Mouse (Mus musculus): ENCODE measurements at regions not wholly inside any gene's neighbourhood (a gene's known extent, or its start where the extent isn't known, plus 50 kb on each side); places are given as distances from the start of the nearest gene placed in this dataset.

DNA sequence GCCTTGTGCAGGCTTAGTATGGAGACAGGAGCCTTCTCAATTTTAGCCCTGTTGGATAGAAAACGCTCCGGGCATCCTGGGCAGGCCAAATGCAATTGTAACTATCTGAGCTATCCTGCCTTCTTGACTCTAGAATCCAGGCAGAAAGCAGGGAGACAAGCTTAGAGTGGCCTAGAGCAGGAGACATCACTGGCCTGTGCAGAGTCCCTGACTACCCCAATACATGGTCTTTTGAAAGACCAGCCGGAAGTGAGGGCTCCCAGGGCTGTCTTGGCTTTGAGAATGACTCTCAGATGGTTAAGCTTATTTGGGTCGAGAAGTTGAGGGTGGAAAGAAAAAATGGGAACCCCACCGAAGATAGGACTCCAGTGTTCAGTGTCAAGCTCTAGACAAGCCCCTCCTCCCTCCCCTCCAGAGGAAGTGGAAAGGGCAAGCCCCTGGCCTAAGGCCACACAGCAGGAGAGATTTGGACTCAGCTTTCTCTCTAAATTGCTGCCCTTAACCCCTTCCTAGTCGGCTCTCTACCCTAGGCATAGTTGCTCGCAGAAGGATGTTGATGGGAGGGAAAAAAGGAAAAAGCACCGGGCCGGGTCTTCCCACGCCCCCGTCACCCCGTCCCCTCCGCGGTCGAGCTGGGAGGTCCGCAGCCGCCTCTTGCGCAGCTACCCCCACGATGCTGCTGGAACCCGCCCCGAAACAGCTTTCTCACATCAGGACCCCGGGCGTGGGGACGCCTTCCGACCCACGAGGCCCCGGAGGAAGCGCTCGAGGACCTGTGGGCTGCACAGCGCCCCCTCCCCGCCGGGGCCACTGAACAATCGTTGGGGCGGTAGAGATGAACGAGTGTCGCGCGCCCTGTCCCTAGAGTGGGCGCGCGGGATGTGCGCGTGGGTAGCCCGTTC, 96.1 kb downstream of the 1700001O22Rik start:
- no peaks in the 10 kb centered on the region for H3K36me3 ChIP-seq
- WGBS, result 2% methylated on average over 44 of the region's 44 CpGs
- H3K4me3 ChIP-seq, result peak overlapping the region; percentile 42
- peak overlapping the region; percentile 76 for H3K4me2 ChIP-seq
- ATAC-seq (ENCODE audit: insufficient number of reproducible peaks, insufficient read depth, low FRiP score, low TSS enrichment, low read depth), result no peak
- H3K27ac ChIP-seq, result peak overlapping the region; percentile 100
- H3K9ac ChIP-seq, result peak overlapping the region; percentile 83
- H3K27me3 ChIP-seq, result no peaks in the 10 kb centered on the region
- peaks cover 56% of the 10 kb centered on the region for H3K4me1 ChIP-seq
- H3K9me3 ChIP-seq, result peaks cover 4% of the 10 kb centered on the region

DNA sequence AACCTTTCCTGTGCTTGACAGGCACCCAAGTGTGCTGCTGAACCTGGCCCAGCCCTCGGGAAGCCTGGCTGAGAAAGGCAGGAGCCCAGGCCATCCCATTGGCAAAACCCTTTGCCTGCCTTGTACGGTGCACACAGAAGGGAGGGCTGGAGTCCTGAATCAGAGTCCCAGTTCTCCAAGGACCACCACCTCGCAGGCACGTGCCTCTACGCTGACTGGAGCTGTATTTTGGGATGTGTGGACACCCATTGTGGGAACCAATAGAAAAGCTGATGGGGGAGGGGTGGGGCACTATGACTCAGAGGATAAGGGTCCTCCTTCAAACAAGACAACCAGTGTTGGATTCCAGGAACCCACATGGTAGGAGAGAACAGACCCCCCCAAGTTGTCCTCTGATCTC, 97.4 kb downstream of the 1700001O22Rik start:
- H3K9me3 ChIP-seq, result peaks cover 4% of the 10 kb centered on the region
- H3K36me3 ChIP-seq, result no peaks in the 10 kb centered on the region
- H3K4me1 ChIP-seq, result peaks cover 45% of the 10 kb centered on the region
- no peak for ATAC-seq (ENCODE audit: insufficient number of reproducible peaks, insufficient read depth, low FRiP score, low TSS enrichment, low read depth)
- no peaks in the 10 kb centered on the region for H3K27me3 ChIP-seq
- no peak overlapping the region for H3K4me2 ChIP-seq
- peak overlapping the region; percentile 100 for H3K27ac ChIP-seq
- 60% methylated on average over 5 of the region's 5 CpGs for WGBS
- no peak overlapping the region for H3K4me3 ChIP-seq
- H3K9ac ChIP-seq, result no peak overlapping the region

DNA sequence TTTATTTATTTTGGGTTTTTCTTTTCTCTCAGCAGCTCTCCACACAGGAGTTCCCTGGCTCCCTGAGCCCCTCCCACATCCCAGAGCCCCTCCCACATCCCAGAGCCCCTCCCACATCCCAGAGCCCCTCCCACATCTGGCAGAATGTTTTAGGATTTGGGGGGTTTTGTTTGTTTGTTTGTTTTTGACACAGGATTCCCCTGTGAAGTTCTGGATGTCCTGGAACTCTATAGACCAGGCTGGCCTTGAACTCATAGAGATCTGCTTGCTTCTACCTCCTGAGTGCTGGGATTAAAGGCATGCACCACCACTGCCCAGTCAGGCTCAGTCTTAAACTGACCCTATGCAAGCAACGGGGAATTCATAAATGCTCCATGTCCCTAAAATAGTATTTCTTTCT, 100.2 kb downstream of the 1700001O22Rik start:
- no peak overlapping the region for H3K9ac ChIP-seq
- H3K27ac ChIP-seq, result no peak overlapping the region

DNA sequence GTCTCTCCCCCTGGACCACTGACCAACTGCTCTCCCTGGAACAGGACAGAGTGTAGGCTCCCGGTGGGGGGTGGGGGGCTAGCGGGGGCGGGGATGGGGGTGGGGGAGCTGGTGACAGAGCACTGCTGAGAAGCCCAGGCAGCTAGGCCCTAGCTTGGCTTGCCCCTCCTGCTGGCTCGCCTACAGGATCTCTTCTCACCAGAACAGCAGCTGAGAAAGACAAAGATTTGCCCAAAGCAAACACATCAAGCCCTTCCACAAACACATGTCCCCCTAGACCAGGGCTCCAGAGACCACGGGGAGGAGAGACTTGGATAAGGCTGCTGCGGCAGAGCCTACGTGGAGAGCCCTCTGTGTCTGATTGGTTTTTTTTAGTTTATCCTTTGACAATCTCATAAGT, 100.8 kb downstream of the 1700001O22Rik start:
- Histone ChIP-seq H3K4me2 (no peak overlapping the region), H3K27ac (peak overlapping the region; percentile 64), H3K9me3 (peaks cover 4% of the 10 kb centered on the region), H3K4me3 (no peak overlapping the region), H3K9ac (0 out of 2 replicates have a peak overlapping the region, but pooled peaks have one; percentile 11), H3K36me3 (no peaks in the 10 kb centered on the region), H3K4me1 (peaks cover 37% of the 10 kb centered on the region), H3K27me3 (no peaks in the 10 kb centered on the region)
- ATAC-seq (ENCODE audit: insufficient number of reproducible peaks, insufficient read depth, low FRiP score, low TSS enrichment, low read depth), result no peak
- WGBS, result 23% methylated on average over 7 of the region's 7 CpGs

More for the DNA sequence above, 100.2 kb downstream of the 1700001O22Rik start:
- Histone ChIP-seq H3K4me3 (no peak overlapping the region), H3K4me2 (no peak overlapping the region), H3K4me1 (peaks cover 39% of the 10 kb centered on the region), H3K36me3 (no peaks in the 10 kb centered on the region), H3K9me3 (peaks cover 4% of the 10 kb centered on the region), H3K27me3 (no peaks in the 10 kb centered on the region)
- ATAC-seq (ENCODE audit: insufficient number of reproducible peaks, insufficient read depth, low FRiP score, low TSS enrichment, low read depth), result no peak
- WGBS, result 89% methylated on average over 1 of the region's 1 CpGs

DNA sequence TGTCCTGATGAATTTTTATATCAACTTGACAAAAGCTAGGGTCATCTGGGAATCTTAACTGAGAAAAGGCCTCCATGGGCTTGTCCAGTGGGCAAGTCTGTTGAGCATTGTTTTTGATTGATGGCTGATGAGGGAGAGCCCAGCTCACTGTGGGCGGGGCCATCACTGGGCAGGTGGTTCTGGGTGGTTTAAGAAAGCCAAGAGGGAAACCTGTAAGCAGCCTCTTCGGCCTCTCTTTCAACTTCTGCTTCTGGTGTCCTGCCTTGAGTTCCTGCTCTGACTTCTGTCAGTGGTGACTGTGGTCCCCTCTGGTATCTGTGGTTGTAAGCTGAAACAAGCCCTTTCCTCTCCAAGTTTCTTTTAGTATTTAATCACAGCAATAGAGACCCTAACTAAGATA, 102.6 kb downstream of the 1700001O22Rik start:
- no peak for ATAC-seq (ENCODE audit: insufficient number of reproducible peaks, insufficient read depth, low FRiP score, low TSS enrichment, low read depth)
- Histone ChIP-seq H3K4me2 (no peak overlapping the region), H3K9me3 (peaks cover 4% of the 10 kb centered on the region), H3K27ac (no peak overlapping the region), H3K4me3 (no peak overlapping the region), H3K27me3 (no peaks in the 10 kb centered on the region), H3K4me1 (peaks cover 24% of the 10 kb centered on the region), H3K9ac (no peak overlapping the region), H3K36me3 (no peaks in the 10 kb centered on the region)
- 88% methylated on average over 2 of the region's 2 CpGs for WGBS

DNA sequence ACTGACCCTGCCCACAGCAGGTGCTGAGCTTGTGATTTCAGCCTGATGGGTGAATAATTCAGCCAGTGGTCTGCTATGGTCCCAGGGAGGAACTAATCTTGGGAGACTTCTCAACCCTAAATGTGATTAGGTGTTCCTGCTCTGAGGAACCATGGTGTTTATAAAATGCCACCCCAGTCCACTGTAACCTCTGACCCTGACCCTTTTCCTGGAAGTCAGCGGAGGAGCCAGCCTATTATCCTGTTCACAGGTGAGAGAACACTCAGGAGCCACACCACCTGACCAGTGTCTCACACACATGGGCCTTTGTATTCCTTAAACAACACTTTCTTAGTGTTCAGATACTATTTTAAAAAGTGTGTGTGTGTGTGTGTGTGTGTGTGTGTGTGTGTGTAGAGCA, 103.0 kb downstream of the 1700001O22Rik start:
- Histone ChIP-seq H3K9ac (no peak overlapping the region), H3K4me2 (0 out of 2 replicates have a peak overlapping the region, but pooled peaks have one; percentile 34), H3K9me3 (peaks cover 4% of the 10 kb centered on the region), H3K27me3 (no peaks in the 10 kb centered on the region), H3K4me1 (peaks cover 24% of the 10 kb centered on the region), H3K27ac (peak overlapping the region; percentile 66; the same call in 1 of the 2 replicates), H3K4me3 (no peak overlapping the region), H3K36me3 (no peaks in the 10 kb centered on the region)
- no peak for ATAC-seq (ENCODE audit: insufficient number of reproducible peaks, insufficient read depth, low FRiP score, low TSS enrichment, low read depth)
- WGBS, result 93% methylated on average over 1 of the region's 1 CpGs

DNA sequence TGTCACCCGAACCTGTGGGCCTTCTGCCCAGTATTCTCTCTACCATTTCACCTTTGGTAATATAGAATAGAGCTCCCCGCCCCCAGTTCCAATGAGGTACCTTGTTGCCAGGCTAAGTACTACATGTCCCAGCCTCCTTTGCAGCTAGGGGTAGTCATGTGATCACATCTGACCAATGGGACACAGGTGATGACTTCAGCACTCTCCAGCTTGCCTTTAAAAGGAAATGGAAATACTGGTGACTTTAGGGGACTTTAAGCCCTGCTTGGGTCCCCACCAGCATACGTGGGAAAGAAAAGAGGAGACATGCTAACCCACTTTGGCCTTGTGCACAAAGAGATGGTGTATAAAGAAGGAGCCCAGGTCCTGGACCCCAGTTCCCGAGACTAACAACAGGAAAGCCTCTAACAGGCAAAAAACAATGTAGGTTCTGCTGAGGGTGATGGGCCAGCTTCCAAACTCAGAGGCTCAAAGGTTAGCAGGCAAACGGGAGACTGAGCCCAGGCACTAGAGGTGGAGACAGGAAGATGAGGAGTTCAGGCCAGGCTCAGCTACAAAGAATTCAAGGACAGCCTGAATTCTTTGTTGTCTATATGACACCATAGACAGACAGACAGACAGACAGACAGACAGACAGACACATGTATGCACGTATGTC, 103.5 kb downstream of the 1700001O22Rik start:
- no peaks in the 10 kb centered on the region for H3K27me3 ChIP-seq
- peak overlapping the region; percentile 66 for H3K27ac ChIP-seq
- no peak for ATAC-seq (ENCODE audit: insufficient number of reproducible peaks, insufficient read depth, low FRiP score, low TSS enrichment, low read depth)
- peak overlapping the region; percentile 34; the same call in 1 of the 2 replicates for H3K4me2 ChIP-seq
- H3K36me3 ChIP-seq, result no peaks in the 10 kb centered on the region
- H3K9me3 ChIP-seq, result peaks cover 4% of the 10 kb centered on the region
- H3K4me1 ChIP-seq, result peaks cover 30% of the 10 kb centered on the region
- 41% methylated on average over 6 of the region's 6 CpGs for WGBS
- H3K4me3 ChIP-seq, result no peak overlapping the region
- peak overlapping the region; percentile 37; the same call in 1 of the 2 replicates for H3K9ac ChIP-seq

DNA sequence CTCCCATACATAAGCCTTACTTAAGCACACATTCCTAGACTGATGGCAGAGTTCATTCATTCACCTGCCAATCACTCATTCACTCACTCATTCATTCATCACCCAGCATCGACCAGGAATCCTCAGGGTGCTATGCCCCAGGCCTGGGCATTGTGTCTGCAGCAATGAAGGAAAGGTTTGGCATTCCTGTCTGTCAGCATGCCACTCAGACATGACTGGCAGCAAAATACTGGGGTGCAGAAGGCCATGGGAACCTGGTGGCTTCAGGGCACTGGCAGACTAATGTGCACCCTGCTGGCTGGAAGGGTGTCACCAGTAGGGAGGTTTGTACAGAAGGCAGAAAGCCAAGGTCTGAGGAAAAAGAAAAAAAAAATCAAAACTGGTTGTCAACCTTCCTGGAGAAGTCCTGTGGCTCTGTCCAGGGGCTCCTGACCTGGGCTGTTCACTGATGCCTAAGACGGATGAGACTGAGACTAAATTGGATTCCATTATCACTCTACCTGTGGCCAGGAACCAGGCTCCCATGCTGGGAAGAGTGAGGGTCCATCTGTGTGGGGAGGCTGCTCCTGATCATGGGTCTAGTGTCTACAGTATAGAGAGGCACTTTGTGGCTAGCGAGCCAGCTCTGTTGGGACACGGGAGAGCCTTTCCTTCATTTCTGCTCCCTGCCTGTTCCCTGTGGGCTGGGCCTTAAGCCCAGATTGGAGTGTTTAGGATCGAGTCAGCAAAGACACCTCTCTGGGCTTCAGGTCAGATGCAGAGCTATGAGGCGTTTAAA, 104.1 kb downstream of the Cstad start:
- 68% methylated on average over 6 of the region's 6 CpGs for WGBS
- no peak for ATAC-seq (ENCODE audit: insufficient number of reproducible peaks, insufficient read depth, low FRiP score, low TSS enrichment, low read depth)
- no peaks in the 10 kb centered on the region for H3K36me3 ChIP-seq
- no peak overlapping the region; the same call in 1 of the 2 replicates for H3K9ac ChIP-seq
- H3K4me1 ChIP-seq, result peaks cover 36% of the 10 kb centered on the region
- no peaks in the 10 kb centered on the region for H3K27me3 ChIP-seq
- H3K4me2 ChIP-seq, result no peak overlapping the region
- no peaks in the 10 kb centered on the region for H3K9me3 ChIP-seq
- no peak overlapping the region for H3K4me3 ChIP-seq
- 0 out of 2 replicates have a peak overlapping the region, but pooled peaks have one; percentile 0 for H3K27ac ChIP-seq

DNA sequence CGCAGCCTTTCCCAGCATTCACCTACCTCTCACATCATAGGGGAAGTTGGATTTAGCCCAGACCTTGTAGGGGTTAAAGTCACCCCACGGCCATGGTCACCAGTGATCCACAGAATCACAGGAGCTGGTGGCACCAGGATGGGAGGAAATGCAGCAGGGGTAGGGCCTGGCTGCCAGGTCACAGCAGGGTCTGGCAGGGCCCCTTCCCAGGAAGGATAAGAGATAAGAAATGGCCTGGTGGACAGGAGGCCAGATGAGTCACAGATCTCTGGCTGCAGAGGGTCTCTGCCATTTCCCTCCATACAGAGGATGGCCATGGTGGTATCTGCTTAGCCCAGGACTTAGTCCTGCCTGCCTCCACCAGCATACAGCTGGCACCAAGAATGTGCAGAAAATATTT, 103.0 kb downstream of the Cstad start:
- Histone ChIP-seq H3K9me3 (no peaks in the 10 kb centered on the region), H3K4me3 (no peak overlapping the region), H3K27ac (no peak overlapping the region), H3K27me3 (no peaks in the 10 kb centered on the region), H3K9ac (0 out of 2 replicates have a peak overlapping the region, but pooled peaks have one; percentile 21), H3K4me1 (peaks cover 43% of the 10 kb centered on the region), H3K36me3 (no peaks in the 10 kb centered on the region), H3K4me2 (no peak overlapping the region)
- ATAC-seq (ENCODE audit: insufficient number of reproducible peaks, insufficient read depth, low FRiP score, low TSS enrichment, low read depth), result no peak
- 82% methylated on average over 2 of the region's 2 CpGs for WGBS

DNA sequence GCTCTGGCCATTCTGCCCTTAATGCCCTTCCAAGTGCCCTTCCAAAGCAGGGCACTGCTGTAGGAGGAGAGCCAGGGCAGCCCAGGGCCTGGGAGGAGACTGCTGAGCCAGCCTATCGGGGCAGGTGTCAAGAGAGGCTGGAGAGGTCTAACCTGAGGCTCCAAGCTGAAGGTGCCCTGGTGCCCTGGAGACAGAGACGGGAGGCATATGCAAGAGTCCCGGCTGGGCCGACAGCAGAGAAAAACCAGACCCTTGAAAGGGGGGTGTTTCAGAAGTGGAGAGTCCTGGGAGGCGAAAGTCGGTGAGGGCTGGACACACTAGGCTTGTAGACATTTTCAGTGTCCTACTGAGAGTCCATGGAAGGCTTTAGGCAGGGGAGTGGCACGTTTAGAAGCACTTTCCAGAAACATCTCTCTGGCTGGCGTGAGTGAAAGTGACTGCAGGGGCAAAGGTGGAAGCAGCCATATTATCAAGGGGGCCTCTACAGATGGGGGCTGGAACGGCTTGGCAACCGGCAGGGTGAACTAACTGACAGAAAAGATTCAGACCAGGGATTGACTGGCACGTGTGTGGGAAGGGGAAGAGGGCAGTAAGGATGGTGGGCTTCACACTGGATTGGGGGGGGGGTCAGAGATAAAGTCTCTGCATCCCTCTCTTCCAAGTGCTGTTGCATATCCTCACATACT, 101.1 kb downstream of the Cstad start:
- no peaks in the 10 kb centered on the region for H3K27me3 ChIP-seq
- no peak overlapping the region for H3K27ac ChIP-seq
- no peak overlapping the region for H3K9ac ChIP-seq
- H3K4me1 ChIP-seq, result peaks cover 56% of the 10 kb centered on the region
- H3K36me3 ChIP-seq, result no peaks in the 10 kb centered on the region
- no peak overlapping the region for H3K4me3 ChIP-seq
- H3K9me3 ChIP-seq, result no peaks in the 10 kb centered on the region
- H3K4me2 ChIP-seq, result no peak overlapping the region
- no peak for ATAC-seq (ENCODE audit: insufficient number of reproducible peaks, insufficient read depth, low FRiP score, low TSS enrichment, low read depth)
- WGBS, result 57% methylated on average over 11 of the region's 11 CpGs

DNA sequence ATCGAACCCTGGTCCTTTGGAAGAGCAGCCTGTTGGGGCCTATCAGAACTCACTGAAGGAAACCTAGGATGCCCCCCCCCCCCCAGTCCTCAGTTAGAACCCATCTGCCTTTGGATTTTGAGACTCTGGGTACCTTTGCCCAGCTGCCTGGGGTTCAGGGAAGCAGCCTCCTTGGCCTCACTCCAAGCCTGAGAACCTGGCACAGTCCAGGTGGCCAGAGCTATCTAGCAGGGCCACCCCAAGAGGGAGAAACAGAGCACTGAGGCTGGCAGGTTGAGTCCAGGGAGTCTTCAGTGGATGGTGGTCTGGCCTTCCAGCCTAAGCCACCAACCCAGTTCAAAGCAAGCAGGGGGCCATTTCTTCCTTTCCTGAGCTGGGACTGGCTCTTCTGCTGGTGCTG, 100.2 kb downstream of the Cstad start:
- no peak overlapping the region for H3K4me2 ChIP-seq
- peak overlapping the region; percentile 56 for H3K27ac ChIP-seq
- H3K4me1 ChIP-seq, result peaks cover 57% of the 10 kb centered on the region
- H3K36me3 ChIP-seq, result no peaks in the 10 kb centered on the region
- H3K9ac ChIP-seq, result no peak overlapping the region
- no peaks in the 10 kb centered on the region for H3K9me3 ChIP-seq
- H3K27me3 ChIP-seq, result no peaks in the 10 kb centered on the region
- 100% methylated on average over 1 of the region's 1 CpGs for WGBS
- H3K4me3 ChIP-seq, result no peak overlapping the region
- ATAC-seq (ENCODE audit: insufficient number of reproducible peaks, insufficient read depth, low FRiP score, low TSS enrichment, low read depth), result no peak

Data from embryonic facial prominence, embryonic 13.5 days (tissue).